Mouse (Mus musculus): Measurements from ENCODE around the gene Mcts2. TPM values are rescaled to one million over a fixed set of nuclear protein-coding genes. Genes with fewer than 3 reads are reported as not detected.
"Not testable (repeated sequence)": the region's sequence is repeated elsewhere in the genome, so short reads cannot be mapped to it uniquely, and the experiment has no call there.

Mcts2 gene
- 20.0 and 21.5 TPM in 2 replicates for polyA plus RNA-seq (2012; rRNA removed)

GRCm38 (mm10) chr2:152686806-152687267, at the start of gene Mcts2:
Gene Mcts2, plus strand, starts transcription at chr2:152687035.
- Histone ChIP-seq H3K27ac (ENCODE audit: insufficient read depth, low read length) (no peak within 1 kb of the TSS; the same call in 1 of the 2 replicates), H3K4me3 (ENCODE audit: insufficient read depth, low read length) (peak within 1 kb of the TSS; percentile 53), H3K4me1 (ENCODE audit: control insufficient read depth, insufficient read depth, low read length) (no peaks in the 10 kb centered on the region)
- TF ChIP-seq CTCF (IDR thresholded peaks at IDR 0.05; ENCODE audit: extremely low read depth, insufficient read depth, low read length) (no peak), POLR2A (IDR thresholded peaks at IDR 0.05; ENCODE audit: extremely low read depth, insufficient read depth, low read length) (peak; percentile 82)

GRCm38 (mm10) chr2:152637381-152637780, 49.5 kb upstream of the Mcts2 start:
- Histone ChIP-seq H3K4me1 (ENCODE audit: control insufficient read depth, insufficient read depth, low read length) (no peaks in the 10 kb centered on the region), H3K4me3 (ENCODE audit: insufficient read depth, low read length) (no peak overlapping the region), H3K27ac (ENCODE audit: insufficient read depth, low read length) (no peak overlapping the region)
- TF ChIP-seq CTCF (IDR thresholded peaks at IDR 0.05; ENCODE audit: extremely low read depth, insufficient read depth, low read length) (no peak), POLR2A (IDR thresholded peaks at IDR 0.05; ENCODE audit: extremely low read depth, insufficient read depth, low read length) (no peak)

GRCm38 (mm10) chr2:152638865-152639264, 48.0 kb upstream of the Mcts2 start:
- no peak for TF ChIP-seq POLR2A (IDR thresholded peaks at IDR 0.05; ENCODE audit: extremely low read depth, insufficient read depth, low read length)
- TF ChIP-seq CTCF (IDR thresholded peaks at IDR 0.05; ENCODE audit: extremely low read depth, insufficient read depth, low read length), result no peak
- Histone ChIP-seq H3K4me1 (ENCODE audit: control insufficient read depth, insufficient read depth, low read length) (no peaks in the 10 kb centered on the region), H3K27ac (ENCODE audit: insufficient read depth, low read length) (no peak overlapping the region), H3K4me3 (ENCODE audit: insufficient read depth, low read length) (no peak overlapping the region)

GRCm38 (mm10) chr2:152639406-152640113, 47.3 kb upstream of the Mcts2 start:
- H3K4me1 ChIP-seq (ENCODE audit: control insufficient read depth, insufficient read depth, low read length), result no peaks in the 10 kb centered on the region
- TF ChIP-seq CTCF (IDR thresholded peaks at IDR 0.05; ENCODE audit: extremely low read depth, insufficient read depth, low read length), result no peak
- TF ChIP-seq POLR2A (IDR thresholded peaks at IDR 0.05; ENCODE audit: extremely low read depth, insufficient read depth, low read length), result no peak
- H3K27ac ChIP-seq (ENCODE audit: insufficient read depth, low read length), result no peak overlapping the region; the same call in 1 of the 2 replicates
- no peak overlapping the region for H3K4me3 ChIP-seq (ENCODE audit: insufficient read depth, low read length)

- TF ChIP-seq CTCF (IDR thresholded peaks at IDR 0.05; ENCODE audit: extremely low read depth, insufficient read depth, low read length), result no peak
- TF ChIP-seq POLR2A (IDR thresholded peaks at IDR 0.05; ENCODE audit: extremely low read depth, insufficient read depth, low read length), result no peak
- Histone ChIP-seq H3K27ac (ENCODE audit: insufficient read depth, low read length) (no peak overlapping the region), H3K4me1 (ENCODE audit: control insufficient read depth, insufficient read depth, low read length) (peaks cover 6% of the 10 kb centered on the region)
These were observed 33.8 kb upstream of the Mcts2 start for GRCm38 (mm10) chr2:152652901-152653620.

GRCm38 (mm10) chr2:152653874-152654715, 32.7 kb upstream of the Mcts2 start:
- peak overlapping the region; percentile 41 for H3K27ac ChIP-seq (ENCODE audit: insufficient read depth, low read length)
- no peak for TF ChIP-seq CTCF (IDR thresholded peaks at IDR 0.05; ENCODE audit: extremely low read depth, insufficient read depth, low read length)
- peak; percentile 80 for TF ChIP-seq POLR2A (IDR thresholded peaks at IDR 0.05; ENCODE audit: extremely low read depth, insufficient read depth, low read length)
- no peak overlapping the region for H3K4me3 ChIP-seq (ENCODE audit: insufficient read depth, low read length)
- H3K4me1 ChIP-seq (ENCODE audit: control insufficient read depth, insufficient read depth, low read length), result peaks cover 6% of the 10 kb centered on the region

More at GRCm38 (mm10) chr2:152652901-152653620, 33.8 kb upstream of the Mcts2 start:
- H3K4me3 ChIP-seq (ENCODE audit: insufficient read depth, low read length), result no peak overlapping the region

- H3K4me3 ChIP-seq (ENCODE audit: insufficient read depth, low read length), result no peak overlapping the region
- H3K4me1 ChIP-seq (ENCODE audit: control insufficient read depth, insufficient read depth, low read length), result peaks cover 6% of the 10 kb centered on the region
- no peak overlapping the region for H3K27ac ChIP-seq (ENCODE audit: insufficient read depth, low read length)
- TF ChIP-seq POLR2A (IDR thresholded peaks at IDR 0.05; ENCODE audit: extremely low read depth, insufficient read depth, low read length), result no peak
- TF ChIP-seq CTCF (IDR thresholded peaks at IDR 0.05; ENCODE audit: extremely low read depth, insufficient read depth, low read length), result peak; percentile 36
These were observed 29.4 kb upstream of the Mcts2 start for GRCm38 (mm10) chr2:152657398-152657797.

- no peak for TF ChIP-seq CTCF (IDR thresholded peaks at IDR 0.05; ENCODE audit: extremely low read depth, insufficient read depth, low read length)
- no peak for TF ChIP-seq POLR2A (IDR thresholded peaks at IDR 0.05; ENCODE audit: extremely low read depth, insufficient read depth, low read length)
- H3K27ac ChIP-seq (ENCODE audit: insufficient read depth, low read length), result no peak overlapping the region
- no peaks in the 10 kb centered on the region for H3K4me1 ChIP-seq (ENCODE audit: control insufficient read depth, insufficient read depth, low read length)
- H3K4me3 ChIP-seq (ENCODE audit: insufficient read depth, low read length), result no peak overlapping the region
These were observed 25.7 kb upstream of the Mcts2 start for GRCm38 (mm10) chr2:152661163-152661562.

- not testable (repeated sequence) for H3K4me1 ChIP-seq (ENCODE audit: control insufficient read depth, insufficient read depth, low read length); H3K4me3 ChIP-seq (ENCODE audit: insufficient read depth, low read length); H3K27ac ChIP-seq (ENCODE audit: insufficient read depth, low read length)
These were observed 20.6 kb upstream of the Mcts2 start for GRCm38 (mm10) chr2:152666191-152666590.

Data from cortical plate, adult 2 months (tissue).